In genomic region chr11:95337846-95338342, GRCm38 (mm10) we compare ENCODE assay signal across 8 mouse cellular contexts. TPM values are rescaled to one million over a fixed set of nuclear protein-coding genes. Genes with fewer than 3 reads are reported as not detected.
DNase-seq lines count a peak whose midpoint lies in the region; ATAC-seq and TF ChIP-seq lines count a peak whose summit lies in the region.

No protein-coding gene starts in this region.

- H3K9ac ChIP-seq in forebrain, embryonic 15.5 days (replicated peaks), result peak overlapping the region; percentile 58; the same call in 1 of the 2 replicates
- H3K9ac ChIP-seq in liver, postnatal 0 days (replicated peaks), result peak overlapping the region; percentile 84

- H3K9me3 ChIP-seq in forebrain, embryonic 15.5 days, result no peaks in the 10 kb centered on the region
- no peaks in the 10 kb centered on the region for H3K9me3 ChIP-seq in liver, postnatal 0 days (ENCODE audit: low read length)

- H3K4me2 ChIP-seq in forebrain, embryonic 15.5 days (replicated peaks), result peak overlapping the region; percentile 99
- peak overlapping the region; percentile 74 for H3K4me2 ChIP-seq in liver, postnatal 0 days (ENCODE audit: low read depth, low read length)

- 32% methylated on average over 9 of the region's 9 CpGs for WGBS in forebrain, embryonic 15.5 days
- 12% methylated on average over 9 of the region's 9 CpGs for WGBS in liver, postnatal 0 days (ENCODE audit: insufficient replicate concordance)

- TF ChIP-seq CTCF in gastrocnemius, adult 2 months (IDR thresholded peaks at IDR 0.05), result no peak
- no peak for TF ChIP-seq CTCF in liver, postnatal 0 days (IDR thresholded peaks at IDR 0.05; ENCODE audit: low read depth)

- peaks cover 20% of the 10 kb centered on the region for H3K4me1 ChIP-seq in forebrain, embryonic 15.5 days
- H3K4me1 ChIP-seq in liver, postnatal 0 days (ENCODE audit: insufficient read depth), result peaks cover 50% of the 10 kb centered on the region

- ATAC-seq in forebrain, embryonic 15.5 days (replicated peaks), result no peak
- no peak for ATAC-seq in liver, postnatal 0 days

- intact Hi-C loops in gastrocnemius, adult 2 months (cut with DNase I), result loop anchor here (2.0 to 5.0 kb wide), 2 partner anchors 27 to 44 kb away; partner anchors contain the start of gene Slc35b1

- peaks cover 13% of the 10 kb centered on the region; the same call in 1 of the 2 replicates for H3K27me3 ChIP-seq in forebrain, embryonic 15.5 days
- no peaks in the 10 kb centered on the region for H3K27me3 ChIP-seq in liver, postnatal 0 days (ENCODE audit: insufficient read depth, low read length)

- no peak for TF ChIP-seq EP300 in liver, postnatal 0 days (IDR thresholded peaks at IDR 0.05; ENCODE audit: low read depth)

- DNase-seq in gastrocnemius, adult 2 months, result no peak
- DNase-seq in gastrocnemius, adult 8-10 months (ENCODE audit: low spot score in 2 of 2), result no peak
- peak; percentile 54 for DNase-seq in 416B (ENCODE audit: low read depth)
- DNase-seq in liver, postnatal 0 days, result no peak
- DNase-seq in urinary bladder, postnatal 14 days (ENCODE audit: low spot score), result no peak
- DNase-seq in right cerebral cortex, postnatal 10 days (ENCODE audit: low spot score in 2 of 2), result no peak
- no peak for DNase-seq in gastrocnemius, postnatal 25 days

- H3K36me3 ChIP-seq in forebrain, embryonic 15.5 days, result no peaks in the 10 kb centered on the region
- H3K36me3 ChIP-seq in liver, postnatal 0 days (replicated peaks; ENCODE audit: insufficient read depth, low read length), result peaks cover 12% of the 10 kb centered on the region

- H3K4me3 ChIP-seq in gastrocnemius, adult 2 months, result peak overlapping the region; percentile 95
- H3K4me3 ChIP-seq in forebrain, embryonic 15.5 days, result peak overlapping the region; percentile 95
- peak overlapping the region; percentile 89 for H3K4me3 ChIP-seq in liver, postnatal 0 days (ENCODE audit: low read depth, low read length)

- peak overlapping the region; percentile 84 for H3K27ac ChIP-seq in gastrocnemius, adult 2 months
- H3K27ac ChIP-seq in forebrain, embryonic 15.5 days (replicated peaks), result no peak overlapping the region
- peak overlapping the region; percentile 97 for H3K27ac ChIP-seq in liver, postnatal 0 days (ENCODE audit: low read depth)

RNA-seq across cellular contexts. Expression of gene Fam117a, which starts 1.1 kb away (rescaled TPM):
- total RNA-seq in gastrocnemius, adult 2 months (2021), result 1 to 10 TPM; 1.5 to 2.1 TPM
- 1 to 10 TPM; 1.4 to 2.6 (median 2.5) TPM for total RNA-seq in gastrocnemius, adult 8-10 months (2022)
- polyA plus RNA-seq in forebrain, embryonic 15.5 days (2015; fragmentation: Nextera tagmentation; extraction: Ambion mirVana), result 3.0 and 3.5 TPM in 2 replicates
- 60.1 and 61.8 TPM in 2 replicates for polyA plus RNA-seq in liver, postnatal 0 days (2015; fragmentation: Nextera tagmentation; extraction: Ambion mirVana)
- 1 to 10 TPM; 4.2 to 4.5 TPM for total RNA-seq in gastrocnemius, postnatal 25 days (2021)

RNA-seq across cellular contexts. Expression of gene Kat7, which starts 27.8 kb away (rescaled TPM):
- total RNA-seq in gastrocnemius, adult 2 months (2021), result 10 to 100 TPM; 21.5 to 23.9 TPM
- total RNA-seq in gastrocnemius, adult 8-10 months (2022), result 10 to 100 TPM; 19.8 to 28.9 (median 24.2) TPM
- polyA plus RNA-seq in forebrain, embryonic 15.5 days (2015; fragmentation: Nextera tagmentation; extraction: Ambion mirVana), result 75.7 and 75.9 TPM in 2 replicates
- polyA plus RNA-seq in liver, postnatal 0 days (2015; fragmentation: Nextera tagmentation; extraction: Ambion mirVana), result 16.8 and 19.4 TPM in 2 replicates
- total RNA-seq in gastrocnemius, postnatal 25 days (2021), result 10 to 100 TPM; 16.9 to 19.6 TPM

RNA-seq across cellular contexts. Expression of gene Slc35b1, which starts 46.6 kb away (rescaled TPM):
- 10 to 100 TPM; 42.4 to 49.5 TPM for total RNA-seq in gastrocnemius, adult 2 months (2021)
- total RNA-seq in gastrocnemius, adult 8-10 months (2022), result 10 to 100 TPM; 49.1 to 55.1 (median 51.9) TPM
- 150 and 155 TPM in 2 replicates for polyA plus RNA-seq in forebrain, embryonic 15.5 days (2015; fragmentation: Nextera tagmentation; extraction: Ambion mirVana)
- 38.4 and 40.1 TPM in 2 replicates for polyA plus RNA-seq in liver, postnatal 0 days (2015; fragmentation: Nextera tagmentation; extraction: Ambion mirVana)
- 10 to 100 TPM; 38.8 to 40.7 TPM for total RNA-seq in gastrocnemius, postnatal 25 days (2021)
